Mouse (Mus musculus) embryonic facial prominence, embryonic 10.5 days (tissue): Measurements from ENCODE around the gene Cpeb3. TPM values are rescaled to one million over a fixed set of nuclear protein-coding genes. Genes with fewer than 3 reads are reported as not detected.
A peak's percentile ranks its signal among the peaks of the same experiment; 100 is the strongest.

Experiments
- DNase-seq: peaks from one replicate; pipeline ENCODE4 v3.0.0-alpha.2; 2017; ENCODE audit warnings: low spot score
- H3K27ac ChIP-seq: fragments of 300-500 bp; sonication (generic); replicated peaks from 2 replicates; pipeline ENCODE4 v1.5.1; 2016; ENCODE audit warnings: mild to moderate bottlenecking
- H3K27me3 ChIP-seq: fragments of 300-500 bp; sonication (generic); replicated peaks from 2 replicates; pipeline ENCODE4 v1.6.1; 2016; ENCODE audit warnings: low read depth, mild to moderate bottlenecking; ENCODE audit not compliant: poor library complexity, severe bottlenecking
- H3K36me3 ChIP-seq: fragments of 300-500 bp; sonication (generic); replicated peaks from 2 replicates; pipeline ENCODE4 v1.6.1; 2016; ENCODE audit warnings: mild to moderate bottlenecking, moderate library complexity
- H3K4me1 ChIP-seq: fragments of 300-500 bp; sonication (generic); 2 replicates; pipeline ENCODE4 v1.6.1; 2016
- H3K4me3 ChIP-seq: fragments of 300-500 bp; sonication (generic); 2 replicates; pipeline ENCODE4 v1.5.1; 2016; ENCODE audit warnings: mild to moderate bottlenecking, moderate library complexity
- H3K9me3 ChIP-seq: fragments of 300-500 bp; sonication (generic); 2 replicates; pipeline ENCODE4 v1.6.1; 2016; ENCODE audit warnings: mild to moderate bottlenecking
- WGBS: fragments of 180-500 bp; shearing (Covaris S2); methylation state at CpG from one replicate; pipeline ENCODE4 v1.1.7; 2016; 5-methylcytosine and 5-hydroxymethylcytosine counted together
- polyA plus RNA-seq: library from polyadenylated mRNA; unstranded; fragments of >200 nt; fragmentation: Nextera tagmentation; extraction: Ambion mirVana; gene quantifications from 2 replicates; pipeline ENCODE4 v1.2.1, GENCODE M21; 2016

Cpeb3 gene
- polyA plus RNA-seq, 1 experiment from 2014 or later: 0.76 TPM

DNA sequence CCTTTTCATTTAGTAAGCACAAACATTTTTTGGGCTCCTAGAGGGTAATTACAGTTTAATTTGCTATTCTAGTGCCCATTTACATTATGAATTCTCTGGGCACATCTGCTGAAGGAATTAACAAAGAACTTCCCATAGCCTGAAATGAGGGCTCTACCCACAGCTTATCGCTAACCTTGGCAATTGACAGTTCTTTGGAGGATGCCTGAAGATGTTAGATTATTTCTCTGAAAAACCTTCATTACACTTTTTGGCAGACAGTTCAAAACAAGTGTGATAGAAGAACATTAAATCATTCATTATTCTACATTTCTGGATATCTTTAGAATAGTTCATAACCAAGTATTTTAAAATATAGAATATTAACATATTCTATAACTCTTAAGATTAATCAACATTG is 5.0 kb downstream of the Cpeb3 start:
- Histone ChIP-seq H3K27ac (no peak overlapping the region), H3K9me3 (no peaks in the 10 kb centered on the region), H3K27me3 (0 out of 2 replicates have a peak, but pooled peaks cover 8% of the 10 kb centered on the region), H3K4me3 (no peak overlapping the region), H3K4me1 (peaks cover 9% of the 10 kb centered on the region; the same call in 1 of the 2 replicates), H3K36me3 (no peaks in the 10 kb centered on the region)
- no peak for DNase-seq
- WGBS: 91% methylated on average over 1 of the region's 1 CpGs

DNA sequence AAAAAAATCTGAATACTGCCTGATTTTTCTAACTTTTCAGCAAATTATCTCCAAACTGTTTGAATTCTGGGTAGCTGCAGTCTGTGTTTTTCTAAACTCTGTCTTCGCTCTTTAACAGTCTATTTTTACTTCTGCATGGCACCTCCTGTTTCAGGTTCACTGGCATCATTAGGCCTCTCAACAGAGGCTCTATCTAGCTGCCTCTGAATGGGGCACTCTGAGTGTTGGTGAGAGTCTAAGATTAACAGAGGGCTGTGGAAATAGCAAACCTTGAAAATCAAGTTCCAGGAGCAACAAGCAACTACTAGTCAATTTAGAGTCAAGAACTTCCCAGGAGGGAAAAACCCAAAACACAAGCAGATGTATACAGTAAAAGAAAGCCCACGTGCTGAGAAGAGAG is 8.5 kb downstream of the Cpeb3 start:
- WGBS: 75% methylated on average over 2 of the region's 2 CpGs
- Histone ChIP-seq H3K9me3 (no peaks in the 10 kb centered on the region), H3K4me1 (no peaks in the 10 kb centered on the region)

DNA sequence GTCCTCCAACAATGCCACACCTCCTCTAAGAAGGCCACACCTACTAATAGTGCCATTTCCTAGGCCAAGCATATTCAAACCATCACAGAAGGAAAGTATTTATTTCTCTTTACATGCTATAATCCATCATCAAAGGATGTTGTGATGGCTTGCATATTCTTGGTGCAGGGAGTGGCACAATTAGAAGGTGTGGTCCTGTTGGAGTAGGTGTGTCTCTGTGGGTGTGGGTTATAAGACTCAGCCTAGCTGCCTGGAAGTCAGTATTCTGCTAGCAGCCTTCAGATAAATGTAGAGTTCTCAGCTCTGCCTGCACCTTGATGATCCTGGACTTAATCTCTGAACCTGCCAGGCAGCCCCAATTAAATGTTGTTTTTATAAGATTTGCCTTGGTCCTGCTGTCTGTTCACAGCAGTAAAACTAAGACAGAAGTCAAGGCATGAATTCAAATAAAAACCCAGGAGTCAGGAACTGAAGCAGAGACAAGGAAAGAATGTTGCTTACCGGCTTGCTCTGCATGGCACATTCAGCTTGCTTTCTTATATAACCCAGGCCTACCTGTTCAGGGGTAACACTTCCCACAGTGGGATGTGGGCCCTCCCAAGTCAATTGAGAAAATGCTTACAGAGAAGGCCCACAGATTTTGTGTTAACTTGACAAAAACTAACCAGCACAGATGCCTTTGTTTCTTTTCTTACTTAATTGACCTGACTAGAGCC is 10.1 kb downstream of the Cpeb3 start:
- Histone ChIP-seq H3K27me3 (no peaks in the 10 kb centered on the region), H3K4me3 (no peak overlapping the region), H3K9me3 (no peaks in the 10 kb centered on the region), H3K27ac (no peak overlapping the region), H3K4me1 (no peaks in the 10 kb centered on the region), H3K36me3 (no peaks in the 10 kb centered on the region)
- WGBS: 77% methylated on average over 1 of the region's 1 CpGs
- no peak for DNase-seq

More for the DNA sequence above, 8.5 kb downstream of the Cpeb3 start:
- no peaks in the 10 kb centered on the region for H3K36me3 ChIP-seq
- no peak overlapping the region for H3K4me3 ChIP-seq
- no peaks in the 10 kb centered on the region for H3K27me3 ChIP-seq
- H3K27ac ChIP-seq: no peak overlapping the region
- no peak for DNase-seq

DNA sequence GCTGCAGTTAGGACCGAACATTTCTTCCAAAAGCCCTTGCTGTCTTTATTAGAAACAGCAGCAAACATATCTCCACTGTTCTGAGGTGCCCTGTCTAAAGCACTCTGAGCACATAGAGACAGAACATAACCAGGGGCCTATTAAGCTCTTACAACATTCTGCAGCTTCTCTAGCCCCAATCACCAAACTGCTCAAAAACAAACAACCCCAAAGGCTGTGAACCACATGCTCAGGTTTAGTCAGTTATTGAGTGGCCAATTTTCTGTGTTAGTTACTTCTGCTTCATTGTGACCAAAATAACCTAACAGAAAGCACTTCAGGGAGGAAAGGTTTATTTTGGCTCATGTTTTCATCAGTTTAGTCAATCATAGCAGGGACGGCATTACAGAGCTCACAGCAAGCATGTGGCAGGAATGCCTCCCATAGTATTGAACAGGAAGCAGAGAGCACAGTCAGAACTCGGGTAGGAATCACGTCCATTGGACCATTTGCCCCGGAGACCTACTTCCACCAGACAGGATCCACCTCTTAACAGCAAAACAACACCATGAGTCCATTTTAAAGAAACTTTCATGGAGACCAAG is 15.8 kb downstream of the Cpeb3 start:
- Histone ChIP-seq H3K27ac (no peak overlapping the region), H3K36me3 (no peaks in the 10 kb centered on the region), H3K9me3 (no peaks in the 10 kb centered on the region), H3K27me3 (no peaks in the 10 kb centered on the region), H3K4me3 (no peak overlapping the region), H3K4me1 (no peaks in the 10 kb centered on the region)
- 73% methylated on average over 5 of the region's 5 CpGs for WGBS
- DNase-seq: no peak

DNA sequence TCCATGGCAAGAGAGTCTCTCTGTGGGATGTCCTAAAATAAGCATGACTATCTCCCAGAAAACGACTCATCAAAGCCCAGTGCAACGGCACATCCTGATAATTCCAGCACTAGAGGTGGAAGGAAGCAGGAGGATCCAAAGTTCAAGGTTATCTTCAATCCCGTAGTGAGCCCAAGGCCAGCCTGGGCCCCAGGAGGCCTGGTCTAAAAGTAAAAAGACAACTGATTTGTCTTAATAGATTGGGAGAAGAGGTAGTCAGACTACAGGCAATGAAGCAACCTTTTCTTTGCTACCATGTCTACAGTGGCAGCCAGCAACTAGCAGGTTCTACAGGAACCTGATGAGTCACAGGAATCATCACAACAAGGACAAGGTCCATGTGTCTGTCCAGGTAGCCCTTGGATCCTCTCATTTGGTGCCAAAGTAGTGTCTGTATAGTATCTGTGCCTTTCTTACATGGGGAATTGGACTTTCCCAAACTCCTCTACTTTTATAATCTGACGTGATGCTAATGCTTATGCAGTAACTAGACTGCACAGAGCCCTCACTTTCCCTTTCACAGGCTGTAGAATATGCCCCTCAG is 19.9 kb downstream of the Cpeb3 start:
- Histone ChIP-seq H3K9me3 (no peaks in the 10 kb centered on the region), H3K4me3 (no peak overlapping the region), H3K36me3 (no peaks in the 10 kb centered on the region), H3K27ac (no peak overlapping the region), H3K4me1 (no peaks in the 10 kb centered on the region), H3K27me3 (no peaks in the 10 kb centered on the region)
- 79% methylated on average over 4 of the region's 4 CpGs for WGBS
- DNase-seq: no peak

DNA sequence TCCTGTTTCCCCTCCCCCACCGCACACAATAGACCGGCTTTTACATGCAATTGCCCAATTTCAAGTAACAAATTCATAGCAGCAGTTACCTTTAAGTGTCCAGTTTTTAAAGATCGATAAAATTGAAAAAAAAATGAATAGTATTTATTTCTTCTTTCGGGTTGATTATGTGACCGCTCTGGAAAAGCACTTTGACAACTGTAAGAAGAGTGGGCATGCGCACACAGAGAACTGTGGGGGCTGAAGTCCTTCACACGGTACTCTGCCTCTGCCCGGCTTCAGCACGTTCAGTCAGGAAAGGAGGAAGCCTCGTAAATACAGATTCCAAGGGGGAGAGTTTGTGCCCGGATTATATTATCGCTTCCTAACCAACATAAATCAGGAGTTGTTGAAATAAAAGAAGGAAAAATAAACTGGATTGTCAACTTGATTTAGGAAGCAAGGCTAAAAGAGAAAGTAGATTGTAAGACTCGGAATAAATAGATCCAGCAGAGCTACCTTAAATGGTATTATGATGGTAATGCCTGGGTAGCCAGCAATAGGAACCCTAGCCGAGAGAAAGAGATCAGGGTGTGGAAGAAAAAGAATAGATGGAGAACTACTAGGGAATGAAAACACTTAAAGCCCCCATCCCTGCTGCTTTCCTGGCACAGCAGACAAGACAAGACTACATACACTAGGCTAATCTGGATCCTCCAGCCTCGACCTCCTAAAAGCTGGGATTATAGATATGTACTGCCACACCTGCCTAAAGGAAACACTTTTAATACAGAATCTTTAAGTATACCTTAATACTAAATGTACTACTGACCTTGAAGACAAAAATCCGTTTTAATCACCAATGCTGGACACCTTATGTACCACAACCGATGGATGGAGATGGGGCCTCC is 30.3 kb downstream of the Cpeb3 start:
- 16% methylated on average over 17 of the region's 17 CpGs for WGBS
- peak; percentile 49 for DNase-seq
- no peaks in the 10 kb centered on the region for H3K9me3 ChIP-seq
- H3K27me3 ChIP-seq: peaks cover 53% of the 10 kb centered on the region
- peaks cover 18% of the 10 kb centered on the region for H3K4me1 ChIP-seq
- H3K4me3 ChIP-seq: peak overlapping the region; percentile 45
- H3K36me3 ChIP-seq: no peaks in the 10 kb centered on the region
- no peak overlapping the region for H3K27ac ChIP-seq

DNA sequence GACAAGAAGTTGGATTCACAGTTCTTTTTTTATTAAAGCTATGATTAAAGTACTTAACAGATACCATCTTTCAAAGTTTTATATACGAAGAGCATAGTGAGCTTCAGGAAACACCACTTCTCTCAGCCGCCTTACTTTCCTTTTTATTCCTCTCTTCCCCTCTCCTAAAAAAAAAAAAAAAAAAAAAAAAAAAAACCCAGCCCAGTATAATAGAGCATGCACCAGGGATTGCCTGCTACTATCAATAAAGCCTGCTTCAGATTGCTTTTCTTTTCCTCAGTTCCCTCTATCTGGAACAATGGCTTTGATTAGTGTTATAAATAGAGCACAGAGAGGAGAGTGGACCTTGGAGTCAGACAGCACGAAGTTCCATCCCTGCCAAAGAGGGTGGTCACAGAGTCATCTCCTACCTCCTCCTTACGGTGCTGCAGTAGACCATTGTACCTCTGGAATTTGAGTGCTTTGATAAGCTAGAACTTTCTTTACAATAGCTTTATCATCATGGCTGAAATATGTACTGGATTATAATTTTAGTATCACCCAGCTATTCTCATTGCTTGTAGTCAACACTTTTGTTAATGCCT is 31.4 kb downstream of the Cpeb3 start:
- peaks cover 64% of the 10 kb centered on the region for H3K27me3 ChIP-seq
- no peaks in the 10 kb centered on the region for H3K36me3 ChIP-seq
- H3K9me3 ChIP-seq: no peaks in the 10 kb centered on the region
- no peak overlapping the region for H3K4me3 ChIP-seq
- peaks cover 18% of the 10 kb centered on the region for H3K4me1 ChIP-seq
- no peak overlapping the region for H3K27ac ChIP-seq
- WGBS: 44% methylated on average over 4 of the region's 4 CpGs
- DNase-seq: no peak

DNA sequence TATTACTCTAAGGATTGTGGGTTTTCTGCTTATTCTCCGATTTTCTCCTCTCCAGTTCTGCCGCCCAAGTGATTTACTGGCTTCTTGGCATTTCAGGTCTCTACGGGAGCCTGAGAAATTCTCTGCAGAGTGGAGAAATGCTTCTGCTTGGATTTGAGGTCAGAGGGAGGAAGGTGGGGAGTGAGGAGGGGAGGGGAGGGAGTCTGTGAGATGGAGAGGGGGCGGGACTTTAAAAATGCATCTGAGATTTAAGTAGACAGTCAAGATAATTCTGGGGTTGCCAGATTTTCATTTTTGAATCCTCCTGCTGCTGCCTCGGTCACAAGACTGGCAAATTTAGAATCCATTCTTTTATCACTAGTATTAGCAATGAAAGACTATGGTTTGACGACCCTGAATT is 32.5 kb downstream of the Cpeb3 start:
- Histone ChIP-seq H3K4me1 (peaks cover 18% of the 10 kb centered on the region), H3K9me3 (no peaks in the 10 kb centered on the region), H3K4me3 (peak overlapping the region; percentile 76), H3K27ac (no peak overlapping the region), H3K27me3 (peaks cover 72% of the 10 kb centered on the region), H3K36me3 (no peaks in the 10 kb centered on the region)
- 13% methylated on average over 6 of the region's 6 CpGs for WGBS
- DNase-seq: peak; percentile 14

DNA sequence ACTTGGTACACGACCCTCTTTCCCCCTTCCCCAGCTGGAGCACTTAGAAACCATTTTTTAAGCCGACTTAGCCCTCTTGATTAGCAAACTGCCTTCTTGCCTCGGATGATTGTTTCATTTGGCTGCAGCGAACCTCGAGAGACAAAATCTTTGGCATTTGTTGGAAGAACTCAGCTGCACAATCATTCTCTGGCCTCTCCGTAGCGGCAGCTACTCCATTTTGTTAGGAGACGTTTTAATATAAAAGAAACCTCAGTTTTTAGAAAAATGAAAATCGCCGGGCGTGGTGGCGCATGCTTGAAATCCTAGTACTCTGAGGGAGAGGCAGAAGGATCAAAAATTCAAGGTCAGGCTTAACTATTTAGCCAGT is 33.0 kb downstream of the Cpeb3 start:
- Histone ChIP-seq H3K27me3 (peaks cover 72% of the 10 kb centered on the region), H3K36me3 (no peaks in the 10 kb centered on the region), H3K4me1 (peaks cover 18% of the 10 kb centered on the region), H3K9me3 (no peaks in the 10 kb centered on the region), H3K4me3 (peak overlapping the region; percentile 76), H3K27ac (no peak overlapping the region)
- no peak for DNase-seq
- WGBS: 1% methylated on average over 12 of the region's 12 CpGs

DNA sequence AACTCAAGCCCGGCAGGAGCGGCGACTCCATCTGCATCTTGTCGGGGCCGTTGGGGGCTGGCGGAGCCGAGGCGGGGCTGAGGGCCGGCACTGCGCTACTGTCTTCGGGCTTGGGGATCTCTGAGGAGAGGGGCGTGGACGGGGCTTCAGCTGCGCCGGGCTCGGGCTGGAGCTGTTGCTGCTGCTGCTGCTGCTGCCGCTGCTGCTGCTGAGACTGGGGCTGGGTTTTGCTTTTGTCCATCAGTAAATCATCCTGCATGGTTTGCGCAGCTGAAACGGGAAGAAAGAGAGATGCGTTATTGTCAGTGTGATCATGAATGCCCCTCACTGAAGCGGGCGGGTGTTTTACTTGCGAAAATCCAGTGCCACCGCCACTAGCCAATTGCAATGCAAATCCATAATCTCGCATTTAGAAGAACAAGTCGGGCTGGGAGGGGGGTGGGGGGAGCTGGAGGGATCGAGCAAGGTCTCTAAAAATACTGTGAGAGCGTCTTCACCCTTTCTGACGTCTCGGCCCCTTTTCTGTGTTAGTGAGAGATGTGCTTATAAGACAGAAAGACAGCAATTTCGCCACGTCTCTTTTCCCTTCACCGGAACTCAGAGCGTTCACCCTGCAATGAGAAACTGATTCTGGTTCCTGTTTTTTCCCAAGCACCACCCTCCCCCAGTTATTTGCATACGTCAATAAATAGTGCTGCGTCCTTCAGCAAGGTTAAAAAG is 33.5 kb downstream of the Cpeb3 start:
- peak overlapping the region; percentile 55 for H3K27ac ChIP-seq
- H3K36me3 ChIP-seq: no peaks in the 10 kb centered on the region
- peaks cover 72% of the 10 kb centered on the region for H3K27me3 ChIP-seq
- WGBS: under 1% methylated on average over 36 of the region's 36 CpGs
- peak overlapping the region; percentile 76 for H3K4me3 ChIP-seq
- no peaks in the 10 kb centered on the region for H3K9me3 ChIP-seq
- DNase-seq: peak; percentile 79
- peaks cover 18% of the 10 kb centered on the region for H3K4me1 ChIP-seq

DNA sequence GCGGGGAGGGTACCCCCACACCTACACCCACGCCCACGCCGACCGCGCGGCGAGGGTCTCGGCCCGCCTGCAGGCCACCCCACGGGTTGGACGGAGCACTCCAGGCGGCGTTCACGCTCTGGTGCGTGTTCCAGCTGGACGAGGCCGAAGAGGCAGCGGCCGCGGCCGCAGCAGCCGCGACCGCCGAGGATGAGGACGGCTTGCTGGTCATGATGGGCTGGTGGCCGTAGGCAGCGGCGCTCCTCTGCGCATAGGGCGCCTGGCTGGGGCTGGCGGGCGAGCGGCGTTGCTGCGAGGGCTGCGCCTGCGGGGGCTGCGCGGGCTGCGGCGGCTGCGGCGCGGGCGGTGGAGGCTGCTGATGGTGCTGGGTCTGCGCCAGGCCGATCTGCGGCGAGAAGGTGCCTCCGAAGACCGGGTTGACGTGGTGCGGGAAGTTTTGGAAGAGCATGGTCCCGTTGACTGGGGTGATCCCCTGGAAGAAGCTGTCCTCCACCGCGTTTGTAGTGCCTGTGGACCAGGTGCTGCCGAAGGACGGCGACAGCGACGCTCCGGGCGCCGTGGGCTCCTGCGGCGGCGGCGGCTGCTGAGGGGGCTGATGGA is 34.2 kb downstream of the Cpeb3 start:
- H3K27ac ChIP-seq: peak overlapping the region; percentile 55

More for the DNA sequence above, 34.2 kb downstream of the Cpeb3 start:
- peaks cover 71% of the 10 kb centered on the region for H3K27me3 ChIP-seq
- H3K36me3 ChIP-seq: no peaks in the 10 kb centered on the region
- peak; percentile 63 for DNase-seq
- H3K4me3 ChIP-seq: peak overlapping the region; percentile 76
- WGBS: under 1% methylated on average over 70 of the region's 70 CpGs
- peaks cover 18% of the 10 kb centered on the region for H3K4me1 ChIP-seq
- no peaks in the 10 kb centered on the region for H3K9me3 ChIP-seq
